Comparison of ENCODE assay signal across 8 mouse cellular contexts in the genomic region with DNA sequence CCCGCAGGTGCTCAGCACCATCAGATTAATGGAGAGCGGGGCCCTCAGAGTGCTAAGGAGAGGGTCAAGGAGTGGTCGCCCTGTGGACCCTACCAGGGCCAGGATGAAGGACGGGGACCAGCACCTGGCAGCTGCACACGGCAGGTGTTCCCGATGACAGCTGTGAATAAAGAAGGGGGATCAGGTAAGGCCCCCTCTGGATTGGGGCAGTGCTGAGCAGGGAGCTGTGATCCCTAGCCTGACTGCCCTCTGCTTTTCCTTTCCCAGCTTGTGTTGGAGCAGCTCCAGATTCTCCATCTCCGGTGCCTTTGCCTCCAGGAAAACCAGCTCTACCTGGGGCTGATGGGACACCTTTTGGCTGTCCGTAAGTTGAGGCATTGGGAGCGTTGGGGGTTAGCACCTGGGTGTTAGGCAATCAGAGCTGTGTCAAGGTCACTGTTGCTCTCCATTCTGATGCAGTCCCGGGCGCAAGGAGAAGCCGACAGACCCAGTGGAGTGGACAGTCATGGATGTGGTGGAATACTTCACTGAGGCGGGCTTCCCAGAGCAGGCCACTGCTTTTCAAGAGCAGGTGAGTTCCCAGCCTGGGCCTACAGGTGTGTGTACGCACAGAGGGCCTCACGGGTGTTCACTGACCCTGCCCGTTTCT. TPM values are rescaled to one million over a fixed set of nuclear protein-coding genes. Genes with fewer than 3 reads are reported as not detected.
A peak's percentile ranks its signal among the peaks of the same experiment; 100 is the strongest.
DNase-seq lines count a peak whose midpoint lies in the region; ATAC-seq and TF ChIP-seq lines count a peak whose summit lies in the region.

No protein-coding gene starts in this region.

- peak overlapping the region; percentile 60 for H3K4me3 ChIP-seq in cerebellum, adult 2 months (replicated peaks; ENCODE audit: insufficient read depth, low read depth, low read length)
- peak overlapping the region; percentile 66 for H3K4me3 ChIP-seq in spleen, adult 2 months (ENCODE audit: extremely low read depth, insufficient read depth, insufficient read length)
- H3K4me3 ChIP-seq in kidney, postnatal 0 days (replicated peaks; ENCODE audit: low read depth, low read length): peak overlapping the region; percentile 61
- H3K4me3 ChIP-seq in small intestine, adult 2 months (ENCODE audit: low read depth, low read length): peak overlapping the region; percentile 66

- no peaks in the 10 kb centered on the region for H3K9me3 ChIP-seq in kidney, postnatal 0 days (replicated peaks; ENCODE audit: low read length)

- H3K27me3 ChIP-seq in cerebellum, adult 2 months (ENCODE audit: control insufficient read depth, insufficient read depth, low read length): no peaks in the 10 kb centered on the region
- H3K27me3 ChIP-seq in spleen, adult 2 months (ENCODE audit: control insufficient read depth, insufficient read depth, low read length): 0 out of 2 replicates have a peak, but pooled peaks cover 1% of the 10 kb centered on the region
- H3K27me3 ChIP-seq in kidney, postnatal 0 days (ENCODE audit: insufficient read depth, low read length): no peaks in the 10 kb centered on the region
- no peaks in the 10 kb centered on the region for H3K27me3 ChIP-seq in small intestine, adult 2 months (ENCODE audit: control insufficient read depth, insufficient read depth, low read length)

- WGBS in cerebellum, adult 2 months: 66% methylated on average over 16 of the region's 16 CpGs
- WGBS in spleen, adult 2 months: 85% methylated on average over 16 of the region's 16 CpGs
- 60% methylated on average over 16 of the region's 16 CpGs for WGBS in kidney, postnatal 0 days
- 56% methylated on average over 16 of the region's 16 CpGs for WGBS in small intestine, adult 2 months

- no peak overlapping the region for H3K27ac ChIP-seq in cerebellum, adult 2 months (ENCODE audit: insufficient read depth, low read length)
- H3K27ac ChIP-seq in spleen, adult 2 months (ENCODE audit: insufficient read depth, low read length): no peak overlapping the region
- H3K27ac ChIP-seq in kidney, postnatal 0 days: no peak overlapping the region
- H3K27ac ChIP-seq in small intestine, adult 2 months (ENCODE audit: insufficient read depth, low read depth, low read length): no peak overlapping the region

- peak overlapping the region; percentile 76; the same call in 1 of the 2 replicates for H3K9ac ChIP-seq in kidney, postnatal 0 days (ENCODE audit: low read depth, low read length)

- no peak for TF ChIP-seq CTCF in cerebellum, adult 2 months (IDR thresholded peaks at IDR 0.05; ENCODE audit: borderline replicate concordance, insufficient read depth, low read depth, low read length)
- TF ChIP-seq CTCF in spleen, adult 2 months (IDR thresholded peaks at IDR 0.05; ENCODE audit: extremely low read depth, insufficient read depth, insufficient read length, insufficient replicate concordance): no peak
- TF ChIP-seq CTCF in kidney, postnatal 0 days (IDR thresholded peaks at IDR 0.05; ENCODE audit: low read depth): no peak
- TF ChIP-seq CTCF in small intestine, adult 2 months (IDR thresholded peaks at IDR 0.05; ENCODE audit: extremely low read depth, insufficient read length, insufficient replicate concordance, low read depth, low read length): no peak

- TF ChIP-seq POLR2A in cerebellum, adult 2 months (IDR thresholded peaks at IDR 0.05; ENCODE audit: borderline replicate concordance, insufficient read depth, low read length): no peak
- no peak for TF ChIP-seq POLR2A in spleen, adult 2 months (IDR thresholded peaks at IDR 0.05; ENCODE audit: low read depth, low read length)
- no peak; the same call in 1 of the 2 replicates for TF ChIP-seq POLR2A in small intestine, adult 2 months (IDR thresholded peaks at IDR 0.05; ENCODE audit: low read depth, low read length)

- peaks cover 9% of the 10 kb centered on the region for H3K4me1 ChIP-seq in cerebellum, adult 2 months (ENCODE audit: control insufficient read depth, insufficient read depth, low read length)
- H3K4me1 ChIP-seq in spleen, adult 2 months (ENCODE audit: control insufficient read depth, insufficient read depth, insufficient read length): peaks cover 6% of the 10 kb centered on the region; the same call in 1 of the 2 replicates
- H3K4me1 ChIP-seq in kidney, postnatal 0 days (replicated peaks; ENCODE audit: insufficient read depth, low read length): peaks cover 18% of the 10 kb centered on the region
- H3K4me1 ChIP-seq in small intestine, adult 2 months (ENCODE audit: control insufficient read depth, insufficient read depth, insufficient read length, low read length): peaks cover 12% of the 10 kb centered on the region

- peaks cover 2% of the 10 kb centered on the region; the same call in 1 of the 2 replicates for H3K36me3 ChIP-seq in spleen, adult 2 months (ENCODE audit: control insufficient read depth, insufficient read depth, low read length)
- H3K36me3 ChIP-seq in kidney, postnatal 0 days (ENCODE audit: insufficient read depth, low read length): 0 out of 2 replicates have a peak, but pooled peaks cover 8% of the 10 kb centered on the region
- H3K36me3 ChIP-seq in small intestine, adult 2 months (ENCODE audit: control insufficient read depth, insufficient read depth, low read length): peaks cover 4% of the 10 kb centered on the region

- H3K4me2 ChIP-seq in kidney, postnatal 0 days (ENCODE audit: low read length): peak overlapping the region; percentile 90

- no peak for ATAC-seq in kidney, postnatal 0 days (replicated peaks; ENCODE audit: low FRiP score, low read depth)
- no peak for ATAC-seq in frontal cortex, adult (ENCODE audit: low TSS enrichment)

- DNase-seq in cerebellum, adult 2 months: peak in 1 of 2 experiments; percentile 32
- no peak for DNase-seq in cerebellum, adult 8-10 months
- DNase-seq in spleen, adult 2 months (ENCODE audit: low read depth in 1 of 2, low spot score in 2 of 2): no peak
- DNase-seq in spleen, postnatal 14 days (ENCODE audit: low spot score in 2 of 2): no peak
- no peak for DNase-seq in kidney, postnatal 0 days (ENCODE audit: low spot score)
- DNase-seq in adrenal gland, postnatal 36 days: no peak

RNA-seq across cellular contexts. Expression of a gene that starts 1.7 kb away (rescaled TPM):
- polyA plus RNA-seq in cerebellum, adult 2 months (2012; rRNA removed): 50.5 and 55.1 TPM in 2 replicates
- 39.5 and 53.7 TPM in 2 replicates for polyA plus RNA-seq in spleen, adult 2 months (2012; rRNA removed)
- polyA plus RNA-seq in kidney, postnatal 0 days (2015; fragmentation: Nextera tagmentation; extraction: Ambion mirVana): 6.7 and 7.2 TPM in 2 replicates
- polyA plus RNA-seq in small intestine, adult 2 months (2012; rRNA removed): 17.1 and 35.1 TPM in 2 replicates
- 10 to 100 TPM; 34.2 to 37.2 TPM for total RNA-seq in adrenal gland, postnatal 36 days (2021)

RNA-seq across cellular contexts. Expression of a gene that starts 2.1 kb away (rescaled TPM):
- 0.11 and 0.14 TPM in 2 replicates for polyA plus RNA-seq in cerebellum, adult 2 months (2012; rRNA removed)
- polyA plus RNA-seq in spleen, adult 2 months (2012; rRNA removed): 0.46 and 0.63 TPM in 2 replicates
- polyA plus RNA-seq in kidney, postnatal 0 days (2015; fragmentation: Nextera tagmentation; extraction: Ambion mirVana): 1.1 and 1.7 TPM in 2 replicates
- 0.30 and 0.91 TPM in 2 replicates for polyA plus RNA-seq in small intestine, adult 2 months (2012; rRNA removed)
- under 1 TPM; 0.43 to 0.50 TPM for total RNA-seq in adrenal gland, postnatal 36 days (2021)

RNA-seq across cellular contexts. Expression of a gene that starts 12.8 kb away (rescaled TPM):
- polyA plus RNA-seq in cerebellum, adult 2 months (2012; rRNA removed): 4.6 and 7.8 TPM in 2 replicates
- 0.60 and 4.4 TPM in 2 replicates for polyA plus RNA-seq in spleen, adult 2 months (2012; rRNA removed)
- 15.8 and 21.0 TPM in 2 replicates for polyA plus RNA-seq in kidney, postnatal 0 days (2015; fragmentation: Nextera tagmentation; extraction: Ambion mirVana)
- polyA plus RNA-seq in small intestine, adult 2 months (2012; rRNA removed): 9.1 and 13.5 TPM in 2 replicates
- total RNA-seq in adrenal gland, postnatal 36 days (2021): not detected

RNA-seq across cellular contexts. Expression of a gene that starts 22.1 kb away (rescaled TPM):
- 2.8 and 4.1 TPM in 2 replicates for polyA plus RNA-seq in cerebellum, adult 2 months (2012; rRNA removed)
- polyA plus RNA-seq in spleen, adult 2 months (2012; rRNA removed): 0.22 and 0.23 TPM in 2 replicates
- polyA plus RNA-seq in kidney, postnatal 0 days (2015; fragmentation: Nextera tagmentation; extraction: Ambion mirVana): 12.7 and 15.7 TPM in 2 replicates
- 0.11 and 0.15 TPM in 2 replicates for polyA plus RNA-seq in small intestine, adult 2 months (2012; rRNA removed)
- under 1 TPM; 0.43 to 0.46 TPM for total RNA-seq in adrenal gland, postnatal 36 days (2021)

RNA-seq across cellular contexts. Expression of a gene that starts 26.4 kb away (rescaled TPM):
- polyA plus RNA-seq in cerebellum, adult 2 months (2012; rRNA removed): 235 and 256 TPM in 2 replicates
- 26.7 and 31.5 TPM in 2 replicates for polyA plus RNA-seq in spleen, adult 2 months (2012; rRNA removed)
- polyA plus RNA-seq in kidney, postnatal 0 days (2015; fragmentation: Nextera tagmentation; extraction: Ambion mirVana): 104 and 109 TPM in 2 replicates
- 21.8 and 43.8 TPM in 2 replicates for polyA plus RNA-seq in small intestine, adult 2 months (2012; rRNA removed)
- 100 to 1,000 TPM; 234 to 305 TPM for total RNA-seq in adrenal gland, postnatal 36 days (2021)
